Mouse (Mus musculus): Measurements from ENCODE around the gene Tango6. TPM values are rescaled to one million over a fixed set of nuclear protein-coding genes. Genes with fewer than 3 reads are reported as not detected.

Gene Tango6
- polyA plus RNA-seq, 1 experiment from 2014 or later: 3.4 TPM

DNA sequence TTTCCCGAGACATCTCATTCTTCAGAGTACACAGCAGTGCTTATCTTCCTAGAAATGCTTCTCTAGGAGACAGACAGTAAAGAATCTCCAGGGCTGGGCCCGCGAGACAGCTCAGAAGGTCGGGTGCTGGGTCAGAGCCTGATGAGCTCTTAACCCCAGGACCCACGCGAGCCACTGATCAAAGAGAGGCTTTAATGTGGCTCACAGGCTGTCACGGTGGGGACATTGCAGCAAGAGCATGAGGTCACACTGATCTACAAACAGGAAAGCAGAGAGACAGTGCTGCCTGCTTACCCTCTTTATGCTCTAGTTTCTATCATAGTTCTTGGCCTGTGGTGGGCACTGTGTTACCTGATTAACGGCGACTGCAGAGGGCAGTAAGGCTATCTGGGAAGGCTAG lies 126.9 kb downstream of the Tango6 start:
- Histone ChIP-seq H3K9ac (ENCODE audit: low read depth, low read length) (no peak overlapping the region), H3K4me3 (ENCODE audit: low read depth, low read length) (no peak overlapping the region), H3K4me2 (ENCODE audit: low read depth, low read length) (no peak overlapping the region), H3K9me3 (replicated peaks; ENCODE audit: control insufficient read depth, low read length) (no peaks in the 10 kb centered on the region), H3K27me3 (ENCODE audit: control insufficient read depth, insufficient read depth, low read depth, low read length) (no peaks in the 10 kb centered on the region), H3K36me3 (ENCODE audit: control insufficient read depth, insufficient read depth) (0 out of 2 replicates have a peak, but pooled peaks cover 2% of the 10 kb centered on the region), H3K4me1 (ENCODE audit: control insufficient read depth, low read depth, low read length) (no peaks in the 10 kb centered on the region), H3K27ac (ENCODE audit: low read length) (no peak overlapping the region)
- ATAC-seq (ENCODE audit: low read depth): no peak
- 60% methylated on average over 9 of the region's 9 CpGs for WGBS (ENCODE audit: insufficient replicate concordance)

DNA sequence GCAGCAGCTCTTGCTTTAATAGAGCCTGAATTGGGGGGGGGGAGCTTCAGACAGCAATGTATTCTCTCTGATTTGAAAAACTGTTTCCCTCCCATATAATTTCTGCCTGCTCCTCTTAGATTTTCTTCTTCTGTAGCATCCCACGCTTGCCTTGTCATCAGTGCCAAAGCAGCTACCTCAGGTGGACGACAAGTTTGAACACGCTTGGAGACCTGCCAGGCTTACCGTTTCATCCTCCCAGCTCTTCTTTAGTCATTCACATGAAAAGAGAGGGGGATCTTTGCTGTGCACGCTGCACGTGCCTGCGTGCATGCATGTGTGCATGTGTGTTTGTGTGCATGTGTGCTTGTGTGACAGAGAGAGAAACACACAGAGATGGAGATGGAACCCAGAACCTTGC lies 127.5 kb downstream of the Tango6 start:
- 0 out of 2 replicates have a peak, but pooled peaks cover 2% of the 10 kb centered on the region for H3K36me3 ChIP-seq (ENCODE audit: control insufficient read depth, insufficient read depth)

DNA sequence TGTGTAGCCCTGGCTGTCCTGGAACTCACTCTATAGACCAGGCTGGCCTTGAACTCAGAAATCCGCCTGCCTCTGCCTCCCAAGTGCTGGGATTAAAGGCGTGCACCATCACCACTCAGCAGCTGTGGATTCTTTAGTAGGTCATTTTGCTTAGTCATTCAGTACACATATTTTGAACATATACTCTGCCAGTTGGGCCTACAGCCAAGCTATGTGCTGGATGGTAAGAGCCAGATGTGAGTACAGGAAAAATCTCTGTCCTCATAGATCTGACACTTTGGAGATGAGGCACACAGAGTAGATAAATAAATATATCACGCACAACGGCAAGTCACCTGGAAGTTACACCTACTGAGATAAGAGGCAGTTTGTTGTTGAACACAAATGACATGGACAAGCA lies 129.7 kb downstream of the Tango6 start:
- Histone ChIP-seq H3K9ac (ENCODE audit: low read depth, low read length) (no peak overlapping the region), H3K27me3 (ENCODE audit: control insufficient read depth, insufficient read depth, low read depth, low read length) (no peaks in the 10 kb centered on the region), H3K36me3 (ENCODE audit: control insufficient read depth, insufficient read depth) (0 out of 2 replicates have a peak, but pooled peaks cover 2% of the 10 kb centered on the region), H3K4me2 (ENCODE audit: low read depth, low read length) (no peak overlapping the region), H3K4me3 (ENCODE audit: low read depth, low read length) (no peak overlapping the region), H3K9me3 (replicated peaks; ENCODE audit: control insufficient read depth, low read length) (no peaks in the 10 kb centered on the region), H3K4me1 (ENCODE audit: control insufficient read depth, low read depth, low read length) (no peaks in the 10 kb centered on the region), H3K27ac (ENCODE audit: low read length) (no peak overlapping the region)
- 0 out of 2 replicates have a peak, but pooled peaks have one; percentile 9 for ATAC-seq (ENCODE audit: low read depth)
- 57% methylated on average over 4 of the region's 4 CpGs for WGBS (ENCODE audit: insufficient replicate concordance)

More for the DNA sequence above, 127.5 kb downstream of the Tango6 start:
- H3K27ac ChIP-seq (ENCODE audit: low read length): no peak overlapping the region
- no peak overlapping the region for H3K9ac ChIP-seq (ENCODE audit: low read depth, low read length)
- 81% methylated on average over 7 of the region's 7 CpGs for WGBS (ENCODE audit: insufficient replicate concordance)
- no peaks in the 10 kb centered on the region for H3K4me1 ChIP-seq (ENCODE audit: control insufficient read depth, low read depth, low read length)
- no peak for ATAC-seq (ENCODE audit: low read depth)
- no peaks in the 10 kb centered on the region for H3K9me3 ChIP-seq (replicated peaks; ENCODE audit: control insufficient read depth, low read length)
- H3K27me3 ChIP-seq (ENCODE audit: control insufficient read depth, insufficient read depth, low read depth, low read length): no peaks in the 10 kb centered on the region
- no peak overlapping the region for H3K4me2 ChIP-seq (ENCODE audit: low read depth, low read length)
- H3K4me3 ChIP-seq (ENCODE audit: low read depth, low read length): no peak overlapping the region

DNA sequence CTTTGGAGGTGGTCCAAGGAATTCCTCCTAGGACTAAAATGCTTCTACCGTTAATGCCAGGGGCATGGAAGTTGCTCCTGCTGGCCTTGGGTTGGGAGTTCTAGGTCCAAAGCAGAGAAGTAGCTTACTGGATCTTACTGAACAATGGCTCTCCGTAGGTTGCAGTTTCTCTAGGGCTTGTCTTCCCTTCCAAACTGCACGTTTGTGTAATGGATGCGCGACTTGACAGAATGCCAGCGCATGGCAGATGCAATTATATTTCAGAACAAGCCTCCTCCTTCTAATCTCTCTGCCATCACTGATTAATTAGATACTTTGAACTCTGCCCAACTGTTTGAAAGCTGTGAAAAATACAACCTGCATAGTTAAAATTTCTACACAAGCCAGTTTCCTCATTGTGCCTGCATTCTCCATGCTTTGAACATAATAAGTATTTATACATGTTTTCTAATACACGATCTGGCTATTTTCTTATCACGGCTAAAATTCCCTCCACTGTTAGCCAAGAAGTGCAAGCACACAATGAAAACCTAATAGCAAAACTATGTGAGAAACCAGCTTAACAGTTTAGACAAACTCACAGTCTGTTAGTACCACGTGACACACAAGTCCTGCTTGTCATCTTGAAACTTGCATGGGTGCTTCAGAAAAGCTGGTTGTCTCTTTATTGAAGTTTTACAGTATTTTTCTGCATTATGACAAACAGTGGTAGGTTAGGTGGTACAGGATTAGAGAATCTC lies 133.7 kb downstream of the Tango6 start:
- no peaks in the 10 kb centered on the region for H3K9me3 ChIP-seq (replicated peaks; ENCODE audit: control insufficient read depth, low read length)
- 70% methylated on average over 9 of the region's 9 CpGs for WGBS (ENCODE audit: insufficient replicate concordance)
- H3K4me3 ChIP-seq (ENCODE audit: low read depth, low read length): no peak overlapping the region
- H3K4me1 ChIP-seq (ENCODE audit: control insufficient read depth, low read depth, low read length): no peaks in the 10 kb centered on the region
- H3K4me2 ChIP-seq (ENCODE audit: low read depth, low read length): no peak overlapping the region
- no peaks in the 10 kb centered on the region for H3K27me3 ChIP-seq (ENCODE audit: control insufficient read depth, insufficient read depth, low read depth, low read length)
- H3K9ac ChIP-seq (ENCODE audit: low read depth, low read length): no peak overlapping the region
- ATAC-seq (ENCODE audit: low read depth): no peak
- H3K36me3 ChIP-seq (ENCODE audit: control insufficient read depth, insufficient read depth): no peaks in the 10 kb centered on the region
- H3K27ac ChIP-seq (ENCODE audit: low read length): no peak overlapping the region

DNA sequence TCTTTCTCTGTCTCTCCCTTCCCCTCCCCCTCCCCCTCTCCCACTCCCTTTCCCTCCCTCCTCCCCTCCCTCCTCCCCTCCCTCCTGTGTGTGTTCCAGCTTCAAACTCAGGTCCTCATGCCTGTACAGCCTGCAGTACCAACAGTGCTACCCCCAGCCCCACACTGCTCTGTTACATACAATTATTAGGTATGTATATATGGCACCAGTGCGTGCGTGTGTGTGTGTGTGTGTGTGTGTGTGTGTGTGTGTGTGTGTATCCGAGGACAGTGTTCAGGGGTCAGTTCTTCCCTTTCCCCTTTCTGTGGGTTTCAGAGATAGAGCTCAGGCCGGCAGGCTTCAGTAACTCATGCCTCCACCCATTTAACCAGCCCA lies 134.3 kb downstream of the Tango6 start:
- Histone ChIP-seq H3K4me2 (ENCODE audit: low read depth, low read length) (no peak overlapping the region), H3K4me1 (ENCODE audit: control insufficient read depth, low read depth, low read length) (no peaks in the 10 kb centered on the region), H3K9me3 (replicated peaks; ENCODE audit: control insufficient read depth, low read length) (no peaks in the 10 kb centered on the region), H3K4me3 (ENCODE audit: low read depth, low read length) (no peak overlapping the region), H3K27ac (ENCODE audit: low read length) (no peak overlapping the region), H3K27me3 (ENCODE audit: control insufficient read depth, insufficient read depth, low read depth, low read length) (no peaks in the 10 kb centered on the region), H3K36me3 (ENCODE audit: control insufficient read depth, insufficient read depth) (no peaks in the 10 kb centered on the region), H3K9ac (ENCODE audit: low read depth, low read length) (no peak overlapping the region)
- 47% methylated on average over 4 of the region's 4 CpGs for WGBS (ENCODE audit: insufficient replicate concordance)
- ATAC-seq (ENCODE audit: low read depth): no peak

DNA sequence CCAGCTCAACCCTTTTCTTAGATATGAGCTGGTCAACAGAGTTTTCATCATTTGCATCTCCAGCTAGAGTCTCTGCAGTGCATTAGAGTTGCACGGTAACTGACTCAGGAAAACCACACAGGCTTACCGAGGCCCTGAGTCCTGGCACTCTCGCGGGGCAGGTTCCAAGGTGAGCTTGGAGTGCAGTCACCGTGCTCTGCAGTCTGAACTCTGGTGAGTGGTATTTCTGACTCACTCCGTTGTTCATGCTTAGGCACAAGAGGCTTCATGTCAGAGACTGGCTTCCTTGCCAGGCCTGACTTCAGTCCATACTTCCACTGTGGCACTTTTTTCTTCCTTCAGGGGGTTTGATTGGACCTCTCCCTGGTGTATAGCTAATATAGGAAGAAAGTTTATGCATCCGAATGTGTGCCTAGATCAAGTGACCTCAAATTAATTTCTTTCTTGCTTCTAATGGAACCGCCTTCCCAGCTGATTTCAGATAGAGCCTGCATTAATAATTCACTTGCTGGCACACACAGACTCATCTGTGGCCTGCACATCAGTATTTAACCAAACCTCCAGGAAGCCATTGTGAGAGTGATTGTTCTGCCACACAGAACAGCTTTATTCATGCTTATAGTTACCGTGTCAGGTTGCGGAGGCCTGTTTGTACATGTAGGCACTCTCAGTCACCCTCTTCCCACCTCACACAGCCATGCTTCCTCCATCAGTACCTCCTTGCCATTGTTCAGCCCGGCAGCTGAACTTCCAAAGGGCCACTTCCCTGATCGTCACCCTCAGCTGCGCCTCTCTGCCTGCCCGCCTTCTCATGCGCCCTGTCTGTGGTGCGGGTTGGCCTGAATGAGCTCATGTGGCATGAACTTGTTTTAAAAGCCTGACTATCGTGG lies 136.0 kb downstream of the Tango6 start:
- no peak overlapping the region for H3K27ac ChIP-seq (ENCODE audit: low read length)
- WGBS (ENCODE audit: insufficient replicate concordance): 79% methylated on average over 17 of the region's 17 CpGs

DNA sequence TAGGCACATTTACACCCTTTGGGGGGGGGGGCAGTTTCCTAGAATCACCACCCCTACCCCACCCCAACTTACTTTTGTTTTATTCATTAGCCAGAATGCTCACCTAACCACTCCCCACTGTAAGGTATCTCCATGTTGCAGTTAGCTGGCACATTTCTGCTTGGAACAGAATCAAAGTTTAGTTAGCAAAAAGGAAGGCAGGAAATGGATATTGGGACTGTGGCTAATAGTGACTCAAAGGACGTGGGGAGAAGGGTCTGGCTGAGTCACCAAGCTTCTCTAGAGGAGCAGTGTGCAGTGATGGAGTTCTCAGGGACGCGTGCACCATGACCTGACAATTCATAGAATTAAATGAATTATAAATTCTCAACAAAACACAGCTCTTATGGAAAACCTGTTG lies 136.7 kb downstream of the Tango6 start:
- H3K4me3 ChIP-seq (ENCODE audit: low read depth, low read length): no peak overlapping the region
- no peaks in the 10 kb centered on the region for H3K4me1 ChIP-seq (ENCODE audit: control insufficient read depth, low read depth, low read length)
- no peak overlapping the region for H3K27ac ChIP-seq (ENCODE audit: low read length)
- no peak overlapping the region for H3K4me2 ChIP-seq (ENCODE audit: low read depth, low read length)
- no peaks in the 10 kb centered on the region for H3K9me3 ChIP-seq (replicated peaks; ENCODE audit: control insufficient read depth, low read length)
- WGBS (ENCODE audit: insufficient replicate concordance): 68% methylated on average over 3 of the region's 3 CpGs
- H3K9ac ChIP-seq (ENCODE audit: low read depth, low read length): no peak overlapping the region
- ATAC-seq (ENCODE audit: low read depth): no peak
- no peaks in the 10 kb centered on the region for H3K27me3 ChIP-seq (ENCODE audit: control insufficient read depth, insufficient read depth, low read depth, low read length)
- no peaks in the 10 kb centered on the region for H3K36me3 ChIP-seq (ENCODE audit: control insufficient read depth, insufficient read depth)

More for the DNA sequence above, 136.0 kb downstream of the Tango6 start:
- Histone ChIP-seq H3K36me3 (ENCODE audit: control insufficient read depth, insufficient read depth) (no peaks in the 10 kb centered on the region), H3K4me1 (ENCODE audit: control insufficient read depth, low read depth, low read length) (no peaks in the 10 kb centered on the region), H3K9me3 (replicated peaks; ENCODE audit: control insufficient read depth, low read length) (no peaks in the 10 kb centered on the region), H3K4me2 (ENCODE audit: low read depth, low read length) (no peak overlapping the region), H3K4me3 (ENCODE audit: low read depth, low read length) (no peak overlapping the region), H3K9ac (ENCODE audit: low read depth, low read length) (no peak overlapping the region), H3K27me3 (ENCODE audit: control insufficient read depth, insufficient read depth, low read depth, low read length) (no peaks in the 10 kb centered on the region)
- no peak for ATAC-seq (ENCODE audit: low read depth)

DNA sequence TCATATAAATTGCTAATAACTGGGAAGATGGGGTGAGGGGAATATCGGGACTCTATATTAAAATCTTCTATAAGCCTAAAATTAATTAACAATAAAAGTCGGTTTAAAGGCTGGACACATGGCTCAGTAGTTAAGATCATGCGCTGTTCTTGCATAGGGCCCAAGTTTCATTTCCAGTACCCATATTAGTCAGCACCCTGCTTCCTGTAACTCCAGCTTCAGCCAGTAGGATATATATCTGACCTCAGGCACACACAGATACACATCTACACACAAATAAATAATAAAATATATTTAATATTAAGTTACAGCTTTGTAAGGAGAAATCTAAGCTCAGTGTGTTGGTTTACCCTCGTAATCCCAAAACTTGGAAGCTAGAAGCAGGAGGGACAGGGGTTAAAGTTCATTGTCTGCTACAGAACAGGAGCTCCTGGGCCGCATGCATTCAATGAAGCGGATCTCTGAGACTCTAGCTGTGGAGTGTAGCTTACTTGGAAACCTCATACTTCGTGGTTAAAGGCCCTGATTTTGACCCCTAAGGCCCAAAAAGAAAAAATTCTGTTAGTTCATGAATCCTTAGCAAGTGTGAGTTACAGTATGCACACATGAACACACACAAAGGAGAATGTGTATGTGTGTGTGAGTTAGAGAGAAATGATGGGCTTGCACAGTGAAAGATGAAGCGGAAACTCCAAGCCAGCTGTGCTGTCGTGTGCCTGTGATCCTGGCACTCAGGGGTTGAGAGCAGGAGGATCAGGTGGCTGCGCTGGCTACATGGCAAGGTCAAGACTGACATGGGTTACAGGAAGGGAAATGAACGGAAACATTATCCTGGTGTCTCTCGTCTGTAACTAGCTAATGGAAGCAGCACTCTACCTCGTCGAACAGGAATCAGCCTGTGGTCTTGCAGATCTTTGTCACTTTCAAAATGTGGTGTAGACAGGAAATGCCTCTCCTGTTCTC lies 138.0 kb downstream of the Tango6 start:
- 58% methylated on average over 14 of the region's 14 CpGs for WGBS (ENCODE audit: insufficient replicate concordance)
- no peak for ATAC-seq (ENCODE audit: low read depth)
- H3K27ac ChIP-seq (ENCODE audit: low read length): no peak overlapping the region
- H3K9ac ChIP-seq (ENCODE audit: low read depth, low read length): no peak overlapping the region
- no peaks in the 10 kb centered on the region for H3K9me3 ChIP-seq (replicated peaks; ENCODE audit: control insufficient read depth, low read length)
- no peak overlapping the region for H3K4me3 ChIP-seq (ENCODE audit: low read depth, low read length)
- no peaks in the 10 kb centered on the region for H3K36me3 ChIP-seq (ENCODE audit: control insufficient read depth, insufficient read depth)
- H3K27me3 ChIP-seq (ENCODE audit: control insufficient read depth, insufficient read depth, low read depth, low read length): no peaks in the 10 kb centered on the region
- no peaks in the 10 kb centered on the region for H3K4me1 ChIP-seq (ENCODE audit: control insufficient read depth, low read depth, low read length)
- no peak overlapping the region for H3K4me2 ChIP-seq (ENCODE audit: low read depth, low read length)
